Mouse (Mus musculus) hindbrain, embryonic 13.5 days (tissue): Measurements from ENCODE around the gene Mtmr2. TPM values are rescaled to one million over a fixed set of nuclear protein-coding genes. Genes with fewer than 3 reads are reported as not detected.
A peak's percentile ranks its signal among the peaks of the same experiment; 100 is the strongest.

Experiments
- ATAC-seq: fragments of 200-750 bp; cut with Nextera tagmentation; 2 replicates; pipeline ENCODE4 v1.8.0; 2017; ENCODE audit warnings: moderate TSS enrichment; ENCODE audit not compliant: low FRiP score
- H3K27ac ChIP-seq: fragments of 300-500 bp; sonication (generic); 2 replicates; pipeline ENCODE4 v1.5.1; 2015; ENCODE audit warnings: inconsistent platforms, mild to moderate bottlenecking, moderate library complexity
- H3K27me3 ChIP-seq: fragments of 300-500 bp; sonication (generic); 2 replicates; pipeline ENCODE4 v1.6.1; 2015; ENCODE audit warnings: mild to moderate bottlenecking, inconsistent platforms
- H3K36me3 ChIP-seq: fragments of 300-500 bp; sonication (generic); 2 replicates; pipeline ENCODE4 v1.6.1; 2015; ENCODE audit warnings: mild to moderate bottlenecking, inconsistent platforms
- H3K4me1 ChIP-seq: fragments of 300-500 bp; sonication (generic); replicated peaks from 2 replicates; pipeline ENCODE4 v1.6.1; 2015; ENCODE audit warnings: inconsistent platforms
- H3K4me2 ChIP-seq: fragments of 300-500 bp; sonication (generic); 2 replicates; pipeline ENCODE4 v1.6.1; 2015; ENCODE audit warnings: inconsistent platforms, mild to moderate bottlenecking, moderate library complexity
- H3K4me3 ChIP-seq: fragments of 300-500 bp; sonication (generic); 2 replicates; pipeline ENCODE4 v1.5.1; 2015; ENCODE audit warnings: mild to moderate bottlenecking, inconsistent platforms
- H3K9ac ChIP-seq: fragments of 300-500 bp; sonication (generic); 2 replicates; pipeline ENCODE4 v1.6.1; 2015; ENCODE audit warnings: mild to moderate bottlenecking, inconsistent platforms
- H3K9me3 ChIP-seq: fragments of 300-500 bp; sonication (generic); 2 replicates; pipeline ENCODE4 v1.6.1; 2016; ENCODE audit warnings: inconsistent platforms
- WGBS: fragments of 180-500 bp; shearing (Covaris S2); methylation state at CpG from one replicate; pipeline ENCODE4 v1.1.7; 2015; 5-methylcytosine and 5-hydroxymethylcytosine counted together
- polyA plus RNA-seq: library from polyadenylated mRNA; unstranded; fragments of >200 nt; fragmentation: Nextera tagmentation; extraction: Ambion mirVana; gene quantifications from 2 replicates; pipeline ENCODE4 v1.2.1, GENCODE M21; 2015

Mtmr2 gene
- polyA plus RNA-seq, 1 experiment from 2014 or later, result 54.9 TPM

DNA sequence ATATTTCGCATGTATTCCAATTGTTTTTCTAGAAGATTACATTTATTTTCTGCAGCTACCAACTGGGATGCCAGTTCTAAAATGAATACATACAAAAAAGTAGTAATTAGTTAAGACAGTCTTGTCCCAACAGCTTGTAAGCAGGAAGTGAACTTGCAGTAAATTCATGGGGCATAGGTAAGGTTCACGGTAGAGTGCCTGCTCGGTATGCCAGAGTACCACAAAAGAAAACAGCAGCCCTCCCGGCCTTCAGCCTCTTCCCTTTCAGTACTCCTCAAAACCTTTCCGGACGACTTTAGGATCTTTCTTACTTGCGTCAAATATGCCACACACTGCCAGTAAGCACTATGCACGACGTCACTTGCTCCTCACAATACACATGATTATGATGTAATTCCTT lies 70.2 kb downstream of the Mtmr2 start:
- H3K9me3 ChIP-seq, result no peaks in the 10 kb centered on the region
- WGBS, result 89% methylated on average over 9 of the region's 9 CpGs
- no peak overlapping the region for H3K9ac ChIP-seq
- ATAC-seq, result no peak
- peaks cover 63% of the 10 kb centered on the region for H3K36me3 ChIP-seq
- no peak overlapping the region for H3K27ac ChIP-seq
- H3K4me1 ChIP-seq, result 0 out of 2 replicates have a peak, but pooled peaks cover 5% of the 10 kb centered on the region
- no peak overlapping the region for H3K4me3 ChIP-seq
- H3K4me2 ChIP-seq, result no peak overlapping the region
- no peaks in the 10 kb centered on the region for H3K27me3 ChIP-seq

GRCm38 (mm10) chr9:13820774-13821173 lies 72.6 kb downstream of the Mtmr2 start:
- H3K9me3 ChIP-seq, result no peaks in the 10 kb centered on the region
- peaks cover 21% of the 10 kb centered on the region for H3K4me1 ChIP-seq
- H3K27me3 ChIP-seq, result no peaks in the 10 kb centered on the region
- WGBS, result 94% methylated on average over 3 of the region's 3 CpGs
- no peak overlapping the region for H3K9ac ChIP-seq
- H3K36me3 ChIP-seq, result peaks cover 48% of the 10 kb centered on the region
- no peak overlapping the region for H3K4me2 ChIP-seq
- no peak for ATAC-seq
- no peak overlapping the region for H3K4me3 ChIP-seq
- H3K27ac ChIP-seq, result no peak overlapping the region

DNA sequence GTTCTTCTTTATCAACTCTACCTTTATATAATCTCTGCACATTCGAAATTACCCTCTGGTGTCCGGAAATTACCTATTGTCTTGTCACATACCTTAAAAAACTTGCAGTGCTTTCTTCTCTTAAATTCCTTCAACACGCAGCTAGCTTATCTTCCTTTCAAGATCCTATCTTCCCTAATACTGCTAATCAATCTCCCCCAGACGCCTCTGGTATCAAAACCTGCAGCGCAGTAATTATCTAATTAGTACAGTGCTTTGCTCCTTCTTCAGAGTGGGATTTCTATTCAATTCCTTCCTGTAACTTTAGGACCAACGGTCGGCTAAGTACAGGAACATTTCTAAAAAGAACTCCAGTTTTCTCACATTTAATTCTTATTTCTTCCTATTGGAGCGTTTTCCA lies 77.7 kb downstream of the Mtmr2 start:
- peaks cover 33% of the 10 kb centered on the region for H3K4me1 ChIP-seq
- 5% methylated on average over 8 of the region's 8 CpGs for WGBS
- no peaks in the 10 kb centered on the region for H3K27me3 ChIP-seq
- ATAC-seq, result no peak
- peak overlapping the region; percentile 84 for H3K4me3 ChIP-seq
- no peaks in the 10 kb centered on the region for H3K9me3 ChIP-seq
- peaks cover 8% of the 10 kb centered on the region for H3K36me3 ChIP-seq
- peak overlapping the region; percentile 90 for H3K9ac ChIP-seq
- H3K27ac ChIP-seq, result peak overlapping the region; percentile 97
- peak overlapping the region; percentile 75 for H3K4me2 ChIP-seq

GRCm38 (mm10) chr9:13826391-13826805 lies 78.2 kb downstream of the Mtmr2 start:
- peaks cover 10% of the 10 kb centered on the region for H3K36me3 ChIP-seq
- peaks cover 33% of the 10 kb centered on the region for H3K4me1 ChIP-seq
- H3K27ac ChIP-seq, result peak overlapping the region; percentile 97
- peak overlapping the region; percentile 90 for H3K9ac ChIP-seq
- no peaks in the 10 kb centered on the region for H3K9me3 ChIP-seq
- H3K4me3 ChIP-seq, result peak overlapping the region; percentile 84
- no peaks in the 10 kb centered on the region for H3K27me3 ChIP-seq
- under 1% methylated on average over 31 of the region's 31 CpGs for WGBS
- peak overlapping the region; percentile 75 for H3K4me2 ChIP-seq
- peak; percentile 18 for ATAC-seq

GRCm38 (mm10) chr9:13826832-13827405 lies 78.7 kb downstream of the Mtmr2 start, which contains the start of gene Cep57:
Gene Cep57 (minus strand): TSS chr9:13827107.
- peak within 1 kb of the TSS; percentile 84 for H3K4me3 ChIP-seq
- peak within 1 kb of the TSS; percentile 99 for H3K27ac ChIP-seq
- H3K9me3 ChIP-seq, result no peaks in the 10 kb centered on the region
- peaks cover 16% of the 10 kb centered on the region for H3K36me3 ChIP-seq
- H3K9ac ChIP-seq, result peak within 1 kb of the TSS; percentile 94
- no peaks in the 10 kb centered on the region for H3K27me3 ChIP-seq
- ATAC-seq, result peak; percentile 95
- peaks cover 33% of the 10 kb centered on the region for H3K4me1 ChIP-seq
- WGBS, result 0% methylated on average over 41 of the region's 44 CpGs
- H3K4me2 ChIP-seq, result peak within 1 kb of the TSS; percentile 83

DNA sequence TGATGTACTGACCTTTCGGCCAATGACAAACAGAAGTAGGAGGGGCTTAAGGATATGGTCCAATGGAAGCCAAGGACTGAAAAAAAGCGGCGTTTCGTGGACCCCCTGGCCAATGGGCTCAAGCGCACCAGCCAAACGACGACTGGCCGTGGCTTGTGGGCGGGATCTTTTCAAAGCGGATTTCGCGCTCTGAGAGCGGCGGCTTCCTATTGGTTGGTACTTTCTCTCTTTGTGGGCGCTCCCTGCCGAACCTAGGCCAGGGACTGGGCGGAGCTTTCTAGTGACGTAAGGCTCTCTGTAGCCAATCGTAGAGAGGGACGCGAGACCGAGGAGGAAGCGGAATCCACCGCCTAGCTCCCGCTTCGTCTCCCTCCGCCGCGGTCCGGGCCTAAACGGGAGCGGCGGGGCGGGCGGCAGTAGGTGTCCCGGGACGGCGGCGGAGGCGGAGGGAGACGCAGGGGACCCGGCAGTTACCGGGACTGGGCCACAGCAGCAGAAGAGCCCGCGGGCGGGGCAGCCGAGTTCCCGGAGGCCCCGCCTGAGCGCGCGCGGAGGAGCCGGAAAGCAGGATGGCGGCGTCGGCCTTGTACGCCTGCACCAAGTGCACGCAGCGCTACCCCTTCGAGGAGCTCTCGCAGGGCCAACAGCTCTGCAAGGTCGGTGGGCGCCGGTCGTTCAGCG lies 79.3 kb downstream of the Mtmr2 start, which contains the start of gene Fam76b:
Gene Fam76b, plus strand, starts transcription at position 311 of the 681 bp plus-strand sequence.
- Histone ChIP-seq H3K36me3 (peaks cover 20% of the 10 kb centered on the region), H3K4me2 (peak within 1 kb of the TSS; percentile 83), H3K4me3 (peak within 1 kb of the TSS; percentile 84), H3K27ac (peak within 1 kb of the TSS; percentile 99), H3K9ac (peak within 1 kb of the TSS; percentile 94), H3K9me3 (no peaks in the 10 kb centered on the region), H3K4me1 (peaks cover 30% of the 10 kb centered on the region), H3K27me3 (no peaks in the 10 kb centered on the region)
- ATAC-seq, result peak; percentile 96
- WGBS, result under 1% methylated on average over 67 of the region's 67 CpGs

- H3K27me3 ChIP-seq, result no peaks in the 10 kb centered on the region
- peak overlapping the region; percentile 94 for H3K9ac ChIP-seq
- H3K36me3 ChIP-seq, result peaks cover 23% of the 10 kb centered on the region
- peak overlapping the region; percentile 83 for H3K4me2 ChIP-seq
- H3K27ac ChIP-seq, result peak overlapping the region; percentile 99
- peaks cover 28% of the 10 kb centered on the region for H3K4me1 ChIP-seq
- H3K9me3 ChIP-seq, result no peaks in the 10 kb centered on the region
- peak; percentile 34 for ATAC-seq
- under 1% methylated on average over 23 of the region's 23 CpGs for WGBS
- peak overlapping the region; percentile 84 for H3K4me3 ChIP-seq
Observed at GRCm38 (mm10) chr9:13828087-13828441, 79.9 kb downstream of the Mtmr2 start.

DNA sequence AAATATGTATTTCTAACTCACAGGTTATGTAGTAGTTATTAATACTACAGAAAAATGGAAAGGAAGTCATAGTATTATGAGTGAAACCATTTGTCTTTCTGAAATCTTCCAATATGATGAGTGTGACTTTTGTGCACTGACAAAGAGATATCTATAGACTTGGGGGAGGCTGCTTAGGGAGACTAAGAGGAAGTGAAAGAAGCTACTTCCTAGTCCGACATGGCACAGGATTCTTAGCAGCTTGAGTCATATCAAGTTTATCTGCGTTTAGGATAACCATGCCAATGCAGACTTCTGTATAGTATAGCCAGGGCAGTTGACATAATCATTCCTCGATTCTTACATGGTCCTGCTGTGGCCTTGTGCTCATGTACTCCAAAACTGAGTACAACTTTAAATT lies 87.0 kb downstream of the Mtmr2 start:
- no peak for ATAC-seq
- no peaks in the 10 kb centered on the region for H3K27me3 ChIP-seq
- peaks cover 82% of the 10 kb centered on the region for H3K36me3 ChIP-seq
- no peak overlapping the region for H3K4me3 ChIP-seq
- peaks cover 2% of the 10 kb centered on the region; the same call in 1 of the 2 replicates for H3K4me1 ChIP-seq
- H3K9me3 ChIP-seq, result no peaks in the 10 kb centered on the region
- H3K9ac ChIP-seq, result no peak overlapping the region
- no peak overlapping the region for H3K27ac ChIP-seq
- H3K4me2 ChIP-seq, result no peak overlapping the region
- WGBS, result 90% methylated on average over 3 of the region's 3 CpGs

- H3K36me3 ChIP-seq, result peaks cover 84% of the 10 kb centered on the region
- H3K27ac ChIP-seq, result no peak overlapping the region
- 92% methylated on average over 2 of the region's 2 CpGs for WGBS
- peaks cover 2% of the 10 kb centered on the region; the same call in 1 of the 2 replicates for H3K4me1 ChIP-seq
- H3K4me3 ChIP-seq, result no peak overlapping the region
- no peaks in the 10 kb centered on the region for H3K27me3 ChIP-seq
- ATAC-seq, result no peak
- no peak overlapping the region for H3K9ac ChIP-seq
- no peak overlapping the region for H3K4me2 ChIP-seq
- no peaks in the 10 kb centered on the region for H3K9me3 ChIP-seq
Observed at GRCm38 (mm10) chr9:13836726-13837125, 88.5 kb downstream of the Mtmr2 start.

DNA sequence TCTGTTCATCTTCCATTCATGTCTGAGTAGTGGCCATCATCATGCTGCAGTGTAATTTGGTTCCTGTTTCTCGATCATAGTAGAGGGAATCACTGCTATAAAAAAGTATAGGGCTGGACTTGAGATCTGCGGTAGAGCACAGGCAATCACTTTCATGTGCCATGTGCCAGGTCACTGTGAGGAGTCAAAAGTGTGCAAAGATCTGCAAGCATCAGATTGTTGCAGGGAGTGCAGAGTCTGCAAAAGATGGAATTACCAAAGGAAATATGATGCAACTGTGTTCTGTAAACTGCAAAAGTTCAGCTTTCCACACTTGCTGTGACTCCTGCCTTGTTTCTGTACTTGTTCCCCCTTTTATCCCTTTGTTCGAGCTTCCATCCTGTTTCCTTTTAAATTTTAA lies 99.4 kb downstream of the Mtmr2 start:
- H3K27ac ChIP-seq, result no peak overlapping the region
- 92% methylated on average over 3 of the region's 3 CpGs for WGBS
- H3K9ac ChIP-seq, result no peak overlapping the region
- ATAC-seq, result no peak
- H3K27me3 ChIP-seq, result no peaks in the 10 kb centered on the region
- H3K36me3 ChIP-seq, result peaks cover 24% of the 10 kb centered on the region
- no peaks in the 10 kb centered on the region for H3K4me1 ChIP-seq
- H3K4me2 ChIP-seq, result no peak overlapping the region
- no peak overlapping the region for H3K4me3 ChIP-seq
- H3K9me3 ChIP-seq, result no peaks in the 10 kb centered on the region

DNA sequence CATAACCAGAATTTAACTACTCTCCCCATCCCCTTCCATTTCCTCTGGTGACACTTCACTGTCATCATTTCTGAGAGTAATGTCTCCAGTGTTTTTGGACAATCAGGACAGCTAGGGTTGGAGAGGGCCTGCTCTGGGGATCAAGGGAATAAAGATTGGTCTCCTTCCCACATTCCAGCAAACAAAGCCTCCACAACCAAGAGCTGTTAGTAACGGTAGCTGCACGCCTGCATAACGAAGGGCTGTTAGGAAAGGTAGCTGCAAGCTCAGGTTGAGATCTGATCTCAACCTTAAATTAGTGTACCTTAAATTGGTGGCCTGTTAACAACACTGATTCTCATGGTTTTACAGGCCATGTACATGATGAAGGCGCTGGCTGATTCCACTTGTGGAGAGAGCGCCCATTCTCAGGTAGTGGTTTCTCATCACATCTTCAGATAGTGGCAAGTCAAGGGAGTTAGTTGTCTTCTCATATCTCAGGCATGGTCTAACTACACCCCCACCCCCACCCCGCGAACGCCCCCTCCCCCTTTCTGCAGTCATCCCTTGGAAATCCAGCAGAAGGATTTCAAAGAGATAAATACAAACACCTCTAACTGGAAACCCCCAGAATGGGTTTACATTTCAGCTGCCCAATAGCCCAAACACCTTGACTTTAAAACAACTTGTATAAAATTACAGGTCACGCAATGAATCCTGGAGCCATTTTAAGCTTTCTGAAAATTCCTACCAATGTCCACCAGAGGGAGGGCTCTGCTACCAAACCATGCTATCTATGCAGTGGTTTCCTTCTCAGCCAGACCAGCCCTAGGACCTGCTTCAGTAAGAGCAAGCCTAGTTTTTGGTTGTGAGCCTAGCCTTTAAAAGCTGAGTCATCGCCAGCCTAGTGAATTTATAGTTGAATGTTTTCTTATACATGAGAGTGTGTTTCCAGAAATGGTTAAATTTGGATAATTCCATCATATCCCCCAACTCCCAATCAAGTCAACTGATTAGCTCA lies 100.6 kb downstream of the Mtmr2 start:
- ATAC-seq, result peak; percentile 77; the same call in 1 of the 2 replicates
- Histone ChIP-seq H3K9me3 (no peaks in the 10 kb centered on the region), H3K9ac (no peak overlapping the region), H3K36me3 (peaks cover 15% of the 10 kb centered on the region), H3K4me1 (no peaks in the 10 kb centered on the region), H3K27me3 (no peaks in the 10 kb centered on the region), H3K27ac (no peak overlapping the region), H3K4me3 (no peak overlapping the region), H3K4me2 (no peak overlapping the region)
- 85% methylated on average over 10 of the region's 10 CpGs for WGBS

DNA sequence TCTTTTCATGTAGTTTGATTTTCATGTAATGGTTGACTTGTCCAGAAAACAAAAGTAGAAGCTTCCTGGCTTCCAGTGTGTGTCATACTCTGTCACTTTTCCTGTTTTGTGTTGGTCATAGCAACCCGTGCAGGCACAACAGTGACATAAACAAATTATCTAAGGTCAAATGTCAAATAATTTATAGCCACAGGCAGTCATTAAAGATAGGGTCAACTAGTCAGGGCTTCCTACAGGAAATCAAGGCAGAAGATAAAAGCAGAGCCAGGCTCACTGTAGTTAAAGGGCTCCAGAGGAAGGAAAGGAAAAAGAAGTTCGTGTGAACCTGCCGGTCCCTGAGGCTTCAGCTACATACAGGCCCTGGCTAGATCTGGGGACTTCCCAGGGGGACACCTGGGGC lies 105.7 kb downstream of the Mtmr2 start:
- H3K4me2 ChIP-seq, result no peak overlapping the region
- 81% methylated on average over 3 of the region's 3 CpGs for WGBS
- no peaks in the 10 kb centered on the region for H3K36me3 ChIP-seq
- no peaks in the 10 kb centered on the region for H3K27me3 ChIP-seq
- no peak overlapping the region for H3K9ac ChIP-seq
- H3K9me3 ChIP-seq, result no peaks in the 10 kb centered on the region
- no peak overlapping the region for H3K27ac ChIP-seq
- H3K4me1 ChIP-seq, result no peaks in the 10 kb centered on the region
- no peak overlapping the region for H3K4me3 ChIP-seq
- no peak for ATAC-seq
